Mouse (Mus musculus) CH12.LX (cell line): Measurements from ENCODE around the gene Tnpo2. TPM values are rescaled to one million over a fixed set of nuclear protein-coding genes. Genes with fewer than 3 reads are reported as not detected.

Source experiments
- DNase-seq: peaks from one replicate; pipeline ENCODE4 v3.0.0-alpha.2; 2013; ENCODE audit errors: extremely low read depth
- H3K27ac ChIP-seq: 2 replicates; pipeline ENCODE4 v1.5.1; 2012; ENCODE audit warnings: low read depth, mild to moderate bottlenecking, control low read depth, moderate library complexity; ENCODE audit not compliant: insufficient read depth
- H3K27me3 ChIP-seq: replicated peaks from 2 replicates; pipeline ENCODE3; 2012; ENCODE audit warnings: inconsistent platforms
- H3K36me3 ChIP-seq, 2 experiments: replicated peaks in 1 of 2; 2 replicates each; pipeline versions ENCODE3 to v1.6.1; 2012; ENCODE audit warnings: inconsistent platforms in 1 of 2, low read length in 1 of 2, mild to moderate bottlenecking in 1 of 2, mixed read lengths in 1 of 2, moderate library complexity in 1 of 2; ENCODE audit not compliant: control insufficient read depth in 1 of 2, insufficient read depth in 1 of 2
- H3K4me1 ChIP-seq, 2 experiments: 2 replicates each; pipeline ENCODE4 v1.6.1; 2012; ENCODE audit warnings: inconsistent platforms in 1 of 2, moderate library complexity in 1 of 2; ENCODE audit not compliant: insufficient read depth in 2 of 2, control insufficient read depth in 1 of 2
- H3K4me2 ChIP-seq: 2 replicates; pipeline ENCODE4 v1.6.1; 2012; ENCODE audit warnings: low read depth, mild to moderate bottlenecking, control low read depth; ENCODE audit not compliant: poor library complexity, insufficient read depth, severe bottlenecking
- H3K4me3 ChIP-seq, 3 experiments: fragments of 150-350 bp in 1 of 3; sonication (generic) in 1 of 3; replicated peaks in 1 of 3; 2 replicates each; pipeline versions ENCODE3 to v1.5.1; 2011 to 2012; ENCODE audit warnings: low read depth in 2 of 3, low read length in 2 of 3, mild to moderate bottlenecking in 2 of 3, moderate library complexity in 2 of 3, control low read depth in 1 of 3, improper control_type of control experiment in 1 of 3, inconsistent platforms in 1 of 3, mixed read lengths in 1 of 3; ENCODE audit not compliant: poor library complexity in 1 of 3
- H3K79me2 ChIP-seq: replicated peaks from 2 replicates; pipeline ENCODE4 v1.6.1; 2012; ENCODE audit warnings: mild to moderate bottlenecking, moderate library complexity; ENCODE audit not compliant: control insufficient read depth, poor library complexity, insufficient read depth, severe bottlenecking; ENCODE audit errors: extremely low read depth
- H3K9ac ChIP-seq: 2 replicates; pipeline ENCODE4 v1.6.1; 2012; ENCODE audit warnings: low read depth, mild to moderate bottlenecking, control low read depth, moderate library complexity; ENCODE audit not compliant: insufficient read depth
- H3K9me3 ChIP-seq: replicated peaks from 2 replicates; pipeline ENCODE3; 2012; ENCODE audit warnings: low read length, inconsistent platforms, mixed read lengths
- CHD1 ChIP-seq: IDR thresholded peaks from 2 replicates; pipeline ENCODE4 v1.6.1; 2012; ENCODE audit warnings: low read depth, low read length, improper control_type of control experiment, inconsistent platforms
- ELF1 ChIP-seq: IDR thresholded peaks from 2 replicates; pipeline ENCODE4 v1.6.1; 2014; ENCODE audit warnings: low read depth, mild to moderate bottlenecking, inconsistent platforms, low read length, improper control_type of control experiment
- IRF4 ChIP-seq: IDR thresholded peaks from 2 replicates; pipeline ENCODE4 v1.6.1; 2014; ENCODE audit warnings: low read depth, mild to moderate bottlenecking, inconsistent platforms, low read length, improper control_type of control experiment
- JUND ChIP-seq: conservative IDR thresholded peaks from 2 replicates; pipeline ENCODE4 v1.6.1; 2011; ENCODE audit warnings: low read depth, low read length, improper control_type of control experiment
- MAFK ChIP-seq: IDR thresholded peaks from 2 replicates; pipeline ENCODE4 v1.6.1; 2011; ENCODE audit warnings: low read length, improper control_type of control experiment; ENCODE audit not compliant: insufficient replicate concordance
- MAX ChIP-seq: IDR thresholded peaks from 2 replicates; pipeline ENCODE4 v1.6.1; 2011; ENCODE audit warnings: low read length, improper control_type of control experiment
- MAZ ChIP-seq: IDR thresholded peaks from 2 replicates; pipeline ENCODE4 v1.6.1; 2012; ENCODE audit warnings: low read depth, mild to moderate bottlenecking, inconsistent platforms, low read length, improper control_type of control experiment, moderate library complexity
- MEF2A ChIP-seq: IDR thresholded peaks from 2 replicates; pipeline ENCODE4 v1.6.1; 2014; ENCODE audit warnings: low read depth, mild to moderate bottlenecking, inconsistent platforms, low read length, improper control_type of control experiment, borderline replicate concordance
- MXI1 ChIP-seq: IDR thresholded peaks from 2 replicates; pipeline ENCODE4 v1.6.1; 2011; ENCODE audit warnings: mild to moderate bottlenecking, low read depth, low read length, improper control_type of control experiment
- NELFE ChIP-seq: IDR thresholded peaks from 2 replicates; pipeline ENCODE4 v1.6.1; 2011; ENCODE audit warnings: low read depth, low read length, improper control_type of control experiment
- NRF1 ChIP-seq: IDR thresholded peaks from 2 replicates; pipeline ENCODE4 v1.6.1; 2014; ENCODE audit warnings: low read depth, mild to moderate bottlenecking, inconsistent platforms, low read length, improper control_type of control experiment, moderate library complexity
- POLR2A ChIP-seq: IDR thresholded peaks from 2 replicates; pipeline ENCODE4 v1.6.1; 2011; ENCODE audit warnings: low read depth, mild to moderate bottlenecking, improper control_type of control experiment, low read length
- POLR2AphosphoS2 ChIP-seq: IDR thresholded peaks from 2 replicates; pipeline ENCODE4 v1.6.1; 2011; ENCODE audit warnings: low read depth, low read length, improper control_type of control experiment
- TCF12 ChIP-seq: IDR thresholded peaks from 2 replicates; pipeline ENCODE4 v1.6.1; 2014; ENCODE audit warnings: low read depth, mild to moderate bottlenecking, inconsistent platforms, low read length, improper control_type of control experiment
- USF1 ChIP-seq: IDR thresholded peaks from 2 replicates; pipeline ENCODE4 v1.6.1; 2014; ENCODE audit warnings: low read depth, mild to moderate bottlenecking, inconsistent platforms, low read length, improper control_type of control experiment
- USF2 ChIP-seq: conservative IDR thresholded peaks from 2 replicates; pipeline ENCODE4 v1.6.1; 2011; ENCODE audit warnings: low read depth, low read length, improper control_type of control experiment
- ZMIZ1 ChIP-seq: IDR thresholded peaks from 2 replicates; pipeline ENCODE4 v1.6.1; 2012; ENCODE audit warnings: low read depth, mild to moderate bottlenecking, inconsistent platforms, low read length, improper control_type of control experiment
- ZNF384 ChIP-seq: IDR thresholded peaks from 2 replicates; pipeline ENCODE4 v1.6.1; 2012; ENCODE audit warnings: low read depth, low read length, improper control_type of control experiment, inconsistent platforms
- dilution Hi-C: fragments of 300-500 bp; cut with MboI; formaldehyde crosslinking; loops from 2 replicates; pipeline ENCODE4 v1.14.3; 2020; ENCODE audit warnings: low sequenced_read_pairs; ENCODE audit not compliant: extremely low pct_unique_long_range_greater_than_20kb, extremely low pct_ligation_motif_present
- in situ Hi-C: fragments of 300-500 bp; cut with MboI; formaldehyde crosslinking; loops from 3 replicates; pipeline ENCODE4 v1.14.3; 2019; ENCODE audit warnings: low sequenced_read_pairs, low pct_ligation_motif_present, low pct_unique_long_range_greater_than_20kb, mixed read lengths
- polyA plus RNA-seq: library from polyadenylated mRNA; unstranded; fragments of >175 nt; gene quantifications from 2 replicates; pipeline ENCODE4 v1.2.1, GENCODE M21; 2012; ENCODE audit warnings: low read depth; ENCODE audit not compliant: insufficient read length
- total RNA-seq, 2 experiments: library from RNA; depleted of rRNA; stranded (reverse); fragments of 300-350 nt in 1 of 2; fragments of >200 nt in 1 of 2; gene quantifications; 2 replicates each; pipeline ENCODE4 v1.2.3; 2012 to 2014

The Tnpo2 gene
- total and polyA plus RNA-seq, 3 experiments, result 36.3 to 57.0 (median 48.0) TPM

DNA sequence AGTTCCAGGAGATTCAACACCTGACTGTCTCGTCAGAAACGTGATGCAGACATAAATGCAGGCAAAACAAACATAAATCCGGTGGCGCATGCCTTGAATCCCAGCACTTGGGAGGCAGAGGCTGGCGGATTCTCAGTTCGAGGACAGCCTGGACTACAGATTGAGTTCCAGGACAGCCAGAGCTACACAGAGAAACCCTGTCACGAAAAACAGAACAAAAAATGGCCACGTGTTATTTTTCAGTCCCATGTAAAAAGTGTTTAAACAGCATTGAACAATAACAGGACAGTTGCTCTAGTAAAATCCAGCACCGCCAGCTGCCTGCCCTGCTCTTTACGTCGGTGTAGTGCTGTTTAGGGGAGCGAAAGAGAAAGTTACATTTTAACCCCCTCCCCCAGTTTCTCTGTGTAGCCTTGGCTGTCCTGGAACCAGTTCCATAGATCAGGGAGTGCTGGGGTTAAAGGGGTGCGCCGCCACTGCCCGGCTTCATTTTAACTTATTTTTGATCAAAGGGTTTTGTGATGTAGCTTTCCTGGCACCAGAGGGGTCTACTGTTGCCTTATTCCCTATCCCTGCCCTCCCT is 896 bp upstream of the Tnpo2 start (continued):
- no peak for TF ChIP-seq MEF2A
- no peak for TF ChIP-seq IRF4
- TF ChIP-seq MXI1, result peak; percentile 62
- TF ChIP-seq MAX, result peak; percentile 78
- no peak for TF ChIP-seq POLR2AphosphoS2
- TF ChIP-seq USF2, result no peak

DNA sequence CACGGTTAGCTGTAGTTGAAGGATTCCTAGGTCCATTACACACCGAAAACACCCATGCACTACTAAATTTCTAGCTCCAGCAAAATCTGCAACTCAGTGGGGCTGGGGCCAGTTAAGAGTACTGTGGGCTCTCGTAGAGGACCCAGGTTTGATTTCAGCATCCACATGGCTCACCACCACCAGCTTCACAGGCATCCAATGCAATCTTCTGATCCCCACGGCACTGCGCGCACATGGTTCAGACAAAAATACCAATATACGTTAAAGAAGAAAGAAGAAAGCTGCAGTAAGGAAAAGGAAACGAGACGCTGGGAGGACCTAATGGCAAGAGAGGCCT is 366 bp upstream of the Tnpo2 start:
- H3K27me3 ChIP-seq, result no peaks in the 10 kb centered on the region
- peak overlapping the region; percentile 78; the same call in 1 of the 2 replicates for H3K27ac ChIP-seq
- in situ Hi-C loops, result no loop called here
- peaks cover 28 to 45% of the 10 kb centered on the region in 2 experiments for H3K36me3 ChIP-seq
- H3K79me2 ChIP-seq, result peaks cover 48% of the 10 kb centered on the region
- H3K4me1 ChIP-seq, result peaks cover 3 to 45% of the 10 kb centered on the region in 2 experiments
- H3K9ac ChIP-seq, result peak overlapping the region; percentile 72
- no peaks in the 10 kb centered on the region for H3K9me3 ChIP-seq
- peak overlapping the region; percentile 93 for H3K4me2 ChIP-seq
- dilution Hi-C loops, result no loop called here
- TF ChIP-seq NELFE, result peak; percentile 69; the same call in 1 of the 2 replicates
- TF ChIP-seq TCF12, result peak; percentile 50; the same call in 1 of the 2 replicates
- 0 out of 2 replicates have a peak, but pooled peaks have one; percentile 54 for TF ChIP-seq POLR2AphosphoS2
- TF ChIP-seq MEF2A, result no peak
- peak; percentile 52; the same call in 1 of the 2 replicates for TF ChIP-seq POLR2A
- TF ChIP-seq ZNF384, result no peak
- no peak for TF ChIP-seq USF1
- 0 out of 2 replicates have a peak, but pooled peaks have one; percentile 17 for TF ChIP-seq MAFK
- no peak for TF ChIP-seq ELF1
- peak; percentile 64; the same call in 1 of the 2 replicates for TF ChIP-seq CHD1
- 0 out of 2 replicates have a peak, but pooled peaks have one; percentile 16 for TF ChIP-seq ZMIZ1
- no peak for TF ChIP-seq JUND
- H3K4me3 ChIP-seq, result peak overlapping the region; percentile 66 to 90 (median 88)
- DNase-seq, result no peak

DNA sequence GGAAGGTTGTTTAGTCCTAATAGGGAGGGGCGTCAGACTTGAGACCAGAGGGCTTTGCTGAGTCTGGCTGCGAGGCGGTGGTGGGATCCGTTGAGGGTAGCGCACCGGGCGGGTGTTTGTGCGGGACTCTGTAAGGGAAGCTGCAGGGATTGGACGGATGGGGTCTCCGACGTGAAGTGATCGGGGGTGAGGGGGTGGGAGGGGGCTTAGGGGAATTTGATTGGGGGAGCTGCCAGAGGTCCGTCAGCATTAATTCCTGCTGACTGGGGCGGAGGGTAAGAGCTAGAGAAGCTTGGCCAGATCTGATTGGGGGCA is 608 bp downstream of the Tnpo2 start:
- peak overlapping the region; percentile 26; the same call in 1 of the 2 replicates for H3K4me2 ChIP-seq
- dilution Hi-C loops, result no loop called here
- in situ Hi-C loops, result no loop called here
- H3K27me3 ChIP-seq, result no peaks in the 10 kb centered on the region
- peak overlapping the region; percentile 88 for H3K27ac ChIP-seq
- H3K79me2 ChIP-seq, result peaks cover 57% of the 10 kb centered on the region
- peak overlapping the region; percentile 94 for H3K9ac ChIP-seq
- peaks cover 25 to 45% of the 10 kb centered on the region in 2 experiments for H3K36me3 ChIP-seq
- peak overlapping the region; percentile 83 to 90 (median 88) for H3K4me3 ChIP-seq
- TF ChIP-seq POLR2AphosphoS2 (no peak), NRF1 (no peak), ZNF384 (no peak), ZMIZ1 (no peak), MAZ (no peak)
- peaks cover 3 to 49% of the 10 kb centered on the region in 2 experiments for H3K4me1 ChIP-seq
- peak; percentile 48 for DNase-seq
- no peaks in the 10 kb centered on the region for H3K9me3 ChIP-seq
